Mouse (Mus musculus) spleen, postnatal 14 days (tissue): Measurements from ENCODE around the gene Cacng7.
"Not testable (repeated sequence)": the region's sequence is repeated elsewhere in the genome, so short reads cannot be mapped to it uniquely, and the experiment has no call there.

Experiments used
- DNase-seq, 2 experiments: peaks; one replicate each; pipeline ENCODE4 v3.0.0; 2021 to 2022; ENCODE audit warnings: low spot score in 2 of 2

Gene Cacng7

DNA sequence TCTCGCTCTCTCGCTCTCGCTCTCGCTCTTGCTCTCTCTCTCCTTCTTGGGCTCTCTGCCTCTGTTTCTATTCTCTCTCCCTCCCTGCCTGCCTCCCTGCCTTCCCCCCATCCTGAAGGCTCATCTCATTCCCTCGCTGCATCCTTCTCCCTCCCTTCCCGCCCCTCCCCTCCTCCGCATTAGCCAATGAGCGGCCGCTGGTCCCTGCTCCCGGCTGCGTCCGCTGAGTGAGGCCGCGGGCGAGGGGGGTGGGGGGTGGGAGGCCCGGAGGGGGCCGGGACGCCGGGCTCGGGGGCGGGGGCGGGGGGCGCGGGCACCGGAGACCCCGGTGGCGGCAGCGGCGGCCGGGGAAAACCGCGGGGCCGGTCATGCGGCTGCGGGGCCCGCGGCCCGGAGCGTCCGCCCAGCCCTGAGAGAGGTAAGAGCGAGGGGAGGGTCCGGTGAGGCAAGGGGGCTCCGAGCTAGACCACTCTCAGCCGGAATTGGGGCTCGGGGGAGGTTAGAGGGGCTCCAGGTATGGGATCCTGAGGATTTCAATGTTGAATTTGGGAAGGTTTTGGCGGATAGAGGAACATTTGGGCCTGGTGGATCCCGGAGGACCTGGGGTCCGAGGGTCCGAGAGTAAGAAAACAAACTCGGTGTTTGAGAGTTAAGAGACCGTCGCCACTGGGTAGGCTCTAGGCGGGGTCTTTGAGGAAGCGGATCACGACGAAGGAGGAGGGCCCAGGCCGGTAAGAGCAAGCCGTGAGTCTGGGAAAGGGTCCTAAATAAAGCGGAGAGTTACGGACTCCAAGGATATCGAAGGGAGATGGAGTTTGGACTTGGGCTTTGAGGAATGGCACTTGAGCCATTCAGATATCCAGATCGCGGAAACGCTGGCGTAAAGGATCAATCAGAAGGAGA lies at the start of gene Cacng7:
Gene Cacng7, plus strand, starts transcription at position 337 of the 903 bp plus-strand sequence.
- no peak for DNase-seq

DNA sequence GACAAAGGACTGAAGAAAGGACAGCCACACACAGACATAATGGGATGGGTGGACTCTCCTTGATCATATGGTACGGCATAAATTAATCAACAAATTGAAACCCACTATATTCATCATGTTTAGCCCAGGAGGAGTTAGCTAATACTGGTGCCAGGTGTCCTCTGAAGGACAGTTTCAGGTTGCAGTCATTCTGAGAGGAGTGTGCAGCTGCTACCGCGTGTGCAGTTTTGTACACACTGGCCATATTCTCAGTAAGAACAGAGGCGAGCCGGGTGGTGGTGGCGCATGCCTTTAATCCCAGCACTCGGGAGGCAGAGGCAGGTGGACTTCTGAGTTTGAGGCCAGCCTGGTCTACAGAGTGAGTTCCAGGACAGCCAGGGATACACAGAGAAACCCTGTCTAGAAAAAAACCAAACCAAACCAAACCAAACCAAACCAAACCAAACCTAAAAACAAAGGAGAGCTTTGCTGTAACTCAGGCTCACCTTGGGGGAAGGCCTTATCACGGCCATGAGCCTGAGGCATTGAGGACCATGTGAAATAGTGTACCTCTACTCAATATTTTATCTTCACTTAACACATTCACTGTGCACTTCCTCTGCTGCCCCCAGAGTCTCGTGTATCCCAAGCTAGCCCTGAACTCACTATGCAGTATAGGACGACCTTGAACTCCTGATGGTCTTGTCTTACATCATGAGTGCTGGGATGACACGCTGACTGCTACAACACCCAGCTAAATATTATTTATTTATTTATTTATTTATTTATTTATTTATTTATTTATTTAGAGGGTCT lies 49.5 kb upstream of the Cacng7 start:
- DNase-seq, result no peak

DNA sequence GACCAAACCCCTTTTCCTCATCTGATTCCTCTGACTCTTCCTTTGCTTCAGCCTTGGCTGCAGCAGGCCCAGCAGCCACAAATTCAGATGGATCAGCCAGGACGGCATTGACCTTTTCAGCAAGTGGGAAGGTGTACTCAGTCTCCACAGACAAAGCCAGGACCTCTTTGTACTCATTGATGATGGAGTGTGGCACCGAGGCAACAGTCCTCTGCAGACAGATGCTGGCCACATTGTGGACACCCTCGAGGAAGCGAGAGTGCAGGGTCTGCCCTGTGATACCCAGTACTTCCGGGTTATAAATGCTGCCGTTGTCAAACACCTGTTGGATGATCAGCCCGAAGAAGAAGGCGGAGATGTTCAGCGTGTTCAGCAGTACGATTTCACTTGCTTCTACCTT lies 48.2 kb upstream of the Cacng7 start:
- no peak for DNase-seq

DNA sequence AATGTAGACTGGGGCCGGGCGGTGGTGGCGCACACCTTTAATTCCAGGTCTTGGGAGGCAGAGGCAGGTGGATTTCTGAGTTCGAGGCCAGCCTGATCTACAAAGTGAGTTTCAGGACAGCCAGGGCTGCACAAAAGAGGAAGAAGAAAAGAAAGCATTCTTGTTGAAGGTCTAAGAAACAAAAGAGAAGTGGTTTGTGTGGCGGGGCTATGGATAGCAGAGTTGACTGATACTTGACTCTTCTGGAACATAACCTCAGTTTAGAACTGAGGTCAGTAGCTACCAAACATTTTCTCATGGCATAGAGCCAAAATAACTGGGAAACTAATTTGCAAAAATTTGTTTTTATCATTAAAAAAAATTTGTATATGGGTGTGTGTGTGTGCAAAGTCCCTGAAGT lies 46.7 kb upstream of the Cacng7 start:
- no peak for DNase-seq

DNA sequence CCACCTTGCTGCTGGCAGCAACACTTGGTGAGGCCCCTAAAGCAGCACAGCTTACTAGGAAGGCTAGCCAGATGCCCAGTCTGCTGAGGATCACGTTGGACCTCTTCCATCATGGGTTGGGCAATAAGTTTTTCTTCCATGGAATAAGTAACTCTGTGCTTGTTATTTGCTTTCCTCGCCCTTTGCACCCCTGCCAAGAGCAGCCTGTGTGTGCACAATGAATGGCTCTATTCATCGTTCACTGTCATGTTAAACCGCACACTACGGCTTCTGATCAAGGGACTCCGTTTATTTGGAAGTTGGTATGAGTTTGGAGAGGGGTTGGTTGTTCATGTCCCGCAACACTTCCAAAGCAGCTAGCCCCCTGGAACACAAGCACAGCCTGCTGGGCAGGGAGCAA lies 45.6 kb upstream of the Cacng7 start:
- DNase-seq, result no peak

DNA sequence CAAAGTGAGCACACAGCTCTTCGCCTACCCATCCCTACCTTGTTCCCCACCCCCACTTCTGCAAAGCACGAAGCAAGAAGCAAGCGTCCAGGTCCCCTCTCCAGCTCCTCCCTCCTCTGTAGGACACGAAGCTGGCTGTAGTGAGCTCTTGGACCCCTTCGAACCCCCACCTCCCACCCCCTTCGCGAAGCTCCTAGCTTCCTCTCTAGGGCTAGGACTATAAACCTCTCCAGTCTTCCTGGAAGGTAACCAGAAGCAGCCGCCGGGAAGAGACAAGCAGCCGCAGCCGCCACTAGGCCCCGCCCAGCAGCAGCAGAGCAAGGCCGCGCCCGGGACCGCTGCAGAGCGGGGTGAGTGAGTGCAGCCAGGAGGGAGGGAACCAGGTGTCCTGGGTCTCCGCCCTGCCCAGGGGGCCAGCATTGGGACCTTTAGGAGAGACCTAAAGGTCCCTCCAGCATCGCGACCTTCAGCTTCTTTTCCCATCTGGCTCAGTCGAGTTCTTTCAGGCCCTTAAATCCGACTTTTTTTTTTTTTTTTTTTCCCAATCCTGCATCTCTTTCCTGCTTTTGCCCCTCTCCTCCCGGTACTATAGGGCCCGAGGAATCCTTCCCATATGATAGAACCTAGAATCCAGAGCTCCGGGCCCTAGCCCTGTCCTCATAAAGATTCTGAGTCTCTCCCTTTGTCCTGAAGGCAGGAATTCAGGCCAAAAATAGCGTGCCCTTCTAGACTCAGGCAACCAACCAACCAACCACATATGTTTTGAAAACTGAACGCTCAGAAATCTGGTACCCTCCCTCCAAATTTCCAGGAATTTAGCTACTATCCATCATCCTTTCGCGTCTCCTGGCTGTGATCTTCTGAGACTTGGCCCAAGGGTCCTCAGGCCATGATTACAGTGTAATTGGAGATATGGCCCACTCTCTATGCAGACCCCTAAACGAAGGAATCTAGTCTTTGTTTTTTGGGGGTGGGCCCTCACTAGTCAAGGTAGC lies 43.5 kb upstream of the Cacng7 start, which contains the start of the genes Myadm and Prkcg:
Gene Myadm, plus strand, starts transcription at position 105 of the 995 bp plus-strand sequence.
Gene Prkcg, plus strand, starts transcription at position 204 of the 995 bp plus-strand sequence.
- peak; percentile 57 to 61 for DNase-seq

DNA sequence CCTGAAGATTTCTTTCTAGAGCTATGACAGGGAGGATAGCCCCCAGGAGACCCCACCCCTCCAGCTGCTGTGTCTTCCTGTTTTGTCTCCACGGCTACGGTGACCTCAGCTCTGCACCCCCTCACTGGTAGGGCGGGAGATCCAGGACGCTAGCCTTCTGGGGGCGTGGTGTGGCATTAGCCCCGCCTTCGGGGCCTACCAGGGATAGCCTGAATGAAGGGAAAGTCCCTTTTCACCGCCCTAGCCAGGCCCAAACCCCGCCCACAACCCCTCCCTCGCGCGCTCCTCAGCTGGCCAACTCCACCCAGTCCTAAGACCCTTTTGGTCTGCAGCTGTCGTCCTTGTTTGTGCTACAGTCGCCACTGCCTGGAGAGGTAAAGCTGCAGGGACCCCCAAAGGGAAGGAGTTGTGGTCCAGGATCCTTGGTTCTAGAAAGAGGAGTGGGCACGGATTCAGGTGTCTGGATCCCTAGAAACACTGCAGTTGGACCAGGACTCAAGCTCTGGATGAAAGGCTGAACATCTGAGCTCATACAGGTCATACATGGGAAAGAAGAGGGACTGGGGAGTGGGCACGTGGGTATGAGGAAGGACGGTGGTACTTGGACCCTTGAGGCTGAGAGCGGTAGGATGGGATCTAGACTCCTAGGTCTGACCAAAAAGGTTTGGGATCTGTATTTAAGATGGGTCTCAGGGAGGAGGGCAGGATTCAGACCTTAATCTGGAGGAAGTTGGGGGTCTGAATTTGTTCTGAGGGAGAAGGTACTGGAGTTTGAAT lies 42.3 kb upstream of the Cacng7 start:
- DNase-seq, result peak; percentile 82 to 83

DNA sequence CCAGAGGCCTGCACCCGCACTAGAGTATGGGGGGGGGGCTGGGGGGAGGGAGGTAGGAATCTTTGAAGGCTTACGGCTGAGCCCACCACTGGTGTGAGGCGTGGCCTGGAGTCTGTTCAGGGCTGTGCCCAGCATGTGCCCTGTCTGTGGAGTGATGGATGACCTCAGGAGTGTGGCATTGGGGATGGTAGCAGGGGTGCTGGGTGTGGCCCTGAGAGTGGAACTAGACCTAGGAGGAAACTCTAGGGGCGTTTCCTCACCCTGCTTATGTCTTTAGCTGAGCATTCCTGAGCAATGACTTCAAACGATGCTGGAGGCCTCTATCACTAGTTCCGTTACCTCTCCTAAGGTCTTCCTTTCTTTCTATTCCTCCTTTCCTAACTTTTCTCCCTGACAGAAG lies 41.6 kb upstream of the Cacng7 start:
- no peak for DNase-seq

DNA sequence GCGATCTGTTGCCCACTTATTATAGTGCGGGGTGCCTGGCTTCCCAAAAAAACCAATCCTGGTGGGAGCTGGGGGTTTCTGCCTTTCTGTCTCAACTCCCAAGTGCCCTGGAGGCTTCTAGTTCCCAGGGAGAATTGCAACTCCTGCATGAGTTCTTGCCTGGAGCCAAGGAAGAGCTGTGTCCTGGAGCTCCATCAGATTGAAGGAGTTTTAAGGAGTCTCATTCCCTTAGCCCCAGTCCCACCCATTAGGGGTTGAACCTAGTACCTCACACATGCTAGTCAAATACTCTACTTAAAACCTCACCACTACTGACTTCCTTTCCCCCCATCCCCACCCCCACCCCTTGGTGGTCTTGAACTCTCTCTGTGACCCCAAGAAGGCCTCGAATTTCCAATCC lies 41.0 kb upstream of the Cacng7 start:
- no peak for DNase-seq

DNA sequence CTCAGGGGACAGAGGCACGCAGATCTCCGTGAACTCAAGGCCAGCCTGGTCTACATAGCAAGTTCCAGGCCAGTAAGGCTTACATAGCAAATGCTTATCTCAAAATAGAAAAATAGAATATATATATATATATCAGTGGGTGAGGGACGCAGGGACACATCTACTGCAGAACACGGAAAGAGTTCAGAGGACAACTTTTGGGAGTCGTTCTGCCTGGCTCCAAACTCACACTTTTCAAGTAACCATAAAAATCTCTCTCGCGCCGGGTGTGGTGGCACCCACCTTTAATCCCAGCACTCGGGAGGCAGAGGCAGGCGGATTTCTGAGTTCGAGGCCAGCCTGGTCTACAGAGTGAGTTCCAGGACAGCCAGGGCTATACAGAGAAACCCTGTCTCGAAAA lies 40.5 kb upstream of the Cacng7 start:
- not testable (repeated sequence) for DNase-seq

DNA sequence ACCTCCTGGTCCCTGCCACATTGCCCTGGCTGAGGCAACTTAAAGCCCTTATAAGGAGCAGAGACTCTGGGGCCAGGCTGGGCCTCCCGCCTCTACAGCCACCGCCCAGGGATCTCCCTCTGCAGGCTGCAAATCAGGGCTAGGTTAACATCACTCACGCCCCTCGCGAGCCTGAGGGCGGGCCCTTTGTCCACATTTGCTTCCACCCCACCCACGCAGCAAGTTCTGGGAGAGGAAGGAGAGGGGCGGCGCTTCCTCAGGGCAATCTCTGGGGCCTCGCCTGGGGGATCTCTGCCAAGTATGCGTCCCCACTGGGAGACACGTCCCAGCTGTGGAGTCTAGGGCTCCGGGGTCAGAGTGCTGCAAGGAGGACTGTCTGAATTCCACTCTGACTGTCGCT lies 40.0 kb upstream of the Cacng7 start:
- peak; percentile 21 to 40 for DNase-seq

DNA sequence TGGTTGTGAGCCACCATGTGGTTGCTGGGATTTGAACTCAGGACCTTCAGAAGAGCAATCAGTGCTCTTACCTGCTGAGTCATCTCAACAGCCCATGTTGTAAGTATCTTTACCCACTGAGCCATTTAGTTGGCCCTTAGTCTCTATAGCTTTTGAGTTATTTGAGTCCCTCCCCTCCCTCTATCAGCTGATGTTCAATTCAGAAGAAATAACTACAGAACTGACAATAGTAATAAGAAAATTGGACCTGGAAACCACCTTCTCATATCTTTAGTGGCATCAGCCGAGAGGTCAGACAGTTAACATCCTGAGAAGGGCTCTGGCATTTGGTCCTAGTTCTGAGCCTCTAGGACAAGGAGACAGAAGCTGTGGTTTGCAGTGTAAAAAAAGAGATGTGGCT lies 38.0 kb upstream of the Cacng7 start:
- no peak for DNase-seq

DNA sequence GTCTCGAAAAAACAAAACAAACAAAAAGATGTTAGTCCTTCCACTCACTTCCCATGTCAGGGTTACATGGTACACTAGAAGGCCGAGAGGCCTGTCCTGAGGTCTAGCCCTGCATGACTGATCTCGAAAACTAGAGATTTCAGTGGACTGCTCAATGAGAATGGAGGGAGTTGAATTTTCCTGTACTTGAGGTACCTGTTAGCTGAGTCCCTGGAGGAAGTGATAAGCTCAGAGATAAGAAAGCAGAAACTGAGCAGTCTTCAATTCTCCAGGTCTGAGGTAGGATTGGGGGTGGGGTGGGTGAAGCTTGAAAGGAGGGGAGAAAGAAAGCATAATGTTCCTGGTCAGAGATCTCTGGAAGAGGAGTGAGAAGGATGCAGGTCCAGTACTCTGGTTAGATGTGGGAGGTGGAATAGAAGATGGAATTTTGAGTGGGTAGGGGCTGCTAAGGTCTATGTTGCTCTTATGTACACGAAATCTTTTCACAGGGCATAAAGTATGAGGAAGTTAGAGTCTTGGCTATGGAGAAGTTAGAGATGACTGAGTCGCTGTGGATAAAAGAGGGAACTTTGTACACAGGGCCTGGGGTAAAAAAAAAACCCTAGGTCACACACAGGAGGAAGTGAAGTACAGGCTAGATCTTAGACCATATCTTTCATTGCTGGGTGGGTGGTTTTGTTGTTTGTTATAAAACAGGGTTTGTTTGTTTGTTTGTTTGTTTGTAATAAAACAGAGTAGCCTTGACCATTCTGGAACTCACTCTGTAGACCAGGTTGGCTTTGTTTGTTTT lies 37.2 kb upstream of the Cacng7 start:
- DNase-seq, result no peak

DNA sequence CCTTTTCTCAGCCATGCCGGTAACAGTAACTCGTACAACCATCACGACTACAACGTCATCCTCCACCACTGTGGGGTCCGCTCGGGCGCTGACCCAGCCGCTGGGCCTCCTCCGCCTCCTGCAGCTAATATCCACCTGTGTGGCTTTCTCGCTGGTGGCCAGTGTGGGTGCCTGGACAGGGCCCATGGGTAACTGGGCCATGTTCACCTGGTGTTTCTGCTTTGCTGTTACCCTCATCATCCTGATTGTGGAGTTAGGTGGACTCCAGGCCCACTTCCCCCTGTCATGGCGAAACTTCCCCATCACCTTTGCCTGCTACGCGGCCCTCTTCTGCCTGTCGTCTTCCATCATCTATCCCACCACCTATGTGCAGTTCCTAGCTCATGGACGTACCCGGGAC lies 36.0 kb upstream of the Cacng7 start:
- no peak for DNase-seq

DNA sequence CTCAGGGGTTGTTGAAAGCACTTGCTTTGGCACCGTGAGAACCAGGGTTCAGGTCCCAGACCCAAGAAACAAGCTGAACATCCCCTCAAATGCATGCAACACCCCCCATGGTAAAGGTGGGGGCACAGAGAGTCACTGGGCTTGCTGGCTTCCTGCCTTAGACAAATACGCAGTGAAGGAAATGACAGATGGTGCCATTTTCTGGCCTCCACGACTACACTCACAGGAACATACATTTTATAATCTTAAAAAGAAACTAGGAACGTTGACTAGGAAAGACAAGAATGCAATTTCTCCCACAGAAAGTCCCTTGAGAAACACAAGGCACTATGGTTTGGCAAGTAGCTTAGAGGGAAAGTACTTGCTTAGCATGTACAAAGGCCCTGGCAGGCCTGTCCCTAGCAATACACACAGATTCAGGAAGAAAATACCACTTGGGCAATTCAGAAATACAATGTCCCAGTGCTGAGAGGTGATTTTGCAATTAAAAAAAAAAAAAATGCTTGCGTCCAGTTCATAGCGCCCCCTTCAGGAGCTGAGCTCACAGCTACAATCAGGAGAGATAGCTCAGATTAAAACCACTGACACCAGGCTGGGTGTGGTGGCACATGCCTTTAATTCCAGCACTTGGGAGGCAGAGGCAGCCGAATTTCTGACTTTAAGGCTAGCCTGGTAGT lies 32.7 kb upstream of the Cacng7 start:
- DNase-seq, result no peak

DNA sequence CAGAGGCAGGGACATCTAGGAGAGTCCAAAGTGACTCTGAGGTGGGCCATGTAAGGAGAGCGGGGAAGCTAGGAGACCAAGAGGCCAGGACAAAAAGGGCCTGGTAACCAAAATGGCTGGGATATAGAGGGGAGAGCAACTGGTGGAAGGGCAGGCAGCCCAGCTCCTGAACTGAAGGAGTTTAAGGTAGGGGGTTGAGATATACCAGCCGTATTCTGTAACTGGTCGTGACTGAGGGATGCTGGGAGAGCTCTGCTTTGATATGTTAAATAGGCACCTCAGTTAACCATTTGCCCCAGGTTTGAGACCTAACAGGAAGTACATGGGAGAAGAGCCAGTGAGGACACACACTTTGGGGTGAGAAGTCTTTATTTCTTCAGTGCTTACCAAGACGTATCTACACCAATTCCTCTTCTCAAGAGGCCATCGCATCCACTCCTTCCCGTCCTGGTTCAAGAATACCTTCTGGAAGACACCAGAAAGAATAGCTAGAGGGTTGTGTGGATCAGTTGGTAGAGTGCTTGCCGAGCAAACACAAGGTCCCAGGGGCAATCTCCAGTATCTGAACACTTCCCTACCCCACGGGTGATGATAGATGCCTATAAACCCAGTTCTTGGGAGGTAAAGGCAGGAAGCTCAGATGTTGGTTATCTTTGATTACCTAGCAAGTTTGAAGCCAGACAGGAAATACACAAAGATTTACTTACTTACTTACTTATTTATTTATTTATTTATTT lies 31.7 kb upstream of the Cacng7 start:
- no peak for DNase-seq

DNA sequence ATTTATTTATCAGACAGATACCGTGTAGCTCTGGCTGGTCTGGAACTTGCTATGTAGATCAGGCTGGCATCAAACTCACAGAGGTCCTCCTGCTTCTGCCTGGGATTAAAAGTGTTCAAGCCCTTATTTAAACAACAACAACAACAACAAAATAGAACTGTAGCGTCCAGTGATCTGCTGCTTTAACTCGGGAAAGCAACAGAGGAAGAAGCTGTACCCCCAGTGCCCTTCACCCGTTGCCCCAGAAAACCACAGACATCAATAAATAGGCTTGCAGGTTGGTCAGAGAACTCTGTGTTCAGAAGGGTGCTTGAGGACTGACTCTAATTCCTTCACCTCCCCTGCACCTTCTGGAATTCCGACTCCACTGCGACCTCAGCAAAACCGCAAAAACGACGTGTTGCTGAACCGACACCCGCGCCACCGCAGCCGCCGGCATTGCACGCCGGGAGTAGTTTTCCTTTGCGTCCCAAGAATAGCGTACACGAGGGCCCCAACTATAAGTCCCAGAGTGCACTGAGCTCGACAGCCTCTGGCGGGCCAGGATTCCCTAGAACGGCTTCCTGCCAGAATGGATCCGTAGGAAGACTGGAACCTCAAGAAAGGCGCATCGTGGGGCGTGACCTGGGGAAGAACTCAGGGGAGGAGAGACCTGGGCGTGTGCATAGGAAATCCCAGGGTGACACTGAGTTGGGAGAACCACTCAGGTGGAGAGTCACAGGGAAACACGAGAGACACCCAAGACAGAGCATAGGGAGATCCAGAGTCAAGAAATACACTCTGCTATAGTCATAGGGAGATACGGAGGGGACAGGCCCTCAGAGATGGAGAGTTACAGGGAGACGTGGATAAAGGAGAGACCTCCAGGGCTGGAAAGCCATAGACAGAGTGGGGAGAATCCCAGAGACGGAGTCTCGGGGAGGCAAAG lies 30.9 kb upstream of the Cacng7 start:
- DNase-seq, result no peak
